Comparison of ENCODE assay signal across 50 mouse cellular contexts in the genomic region with DNA sequence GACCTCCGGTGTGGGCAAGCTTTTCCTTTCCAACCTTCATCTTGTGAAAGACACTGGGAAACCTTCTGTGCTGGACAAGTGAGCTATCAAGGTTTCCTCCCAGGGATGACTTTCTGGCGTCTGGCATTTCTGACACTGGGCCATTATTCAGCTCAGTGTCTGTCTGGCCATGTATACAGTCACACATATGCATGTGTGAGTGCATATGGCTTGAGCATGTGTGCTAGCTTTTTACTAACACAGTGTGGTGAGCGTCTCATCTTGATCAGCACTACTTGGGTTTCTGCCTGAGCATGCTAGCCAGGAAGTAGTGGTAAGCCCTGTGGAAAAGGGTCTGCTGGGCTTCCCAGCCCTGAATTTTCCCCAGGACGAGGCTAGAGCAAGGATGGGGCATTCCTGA. TPM values are rescaled to one million over a fixed set of nuclear protein-coding genes. Genes with fewer than 3 reads are reported as not detected.
"Had no signal": no experiment of that assay in that cellular context is flagged by ENCODE, and none has a peak within 500 bp of the region (broad histone marks: within the 10 kb centered on the region; RNA-seq: fewer than 3 reads in every experiment).

No protein-coding gene starts in this region.

- H3K4me3 ChIP-seq: heart, embryonic 15.5 days; hindbrain, embryonic 10.5 days; hindbrain, embryonic 12.5 days; hindbrain, embryonic 13.5 days; hindbrain, embryonic 15.5 days; intestine, embryonic 15.5 days; kidney, embryonic 15.5 days; layer of hippocampus, adult 2 months; left cerebral cortex, adult 2 months had no signal

- DNase-seq: heart, postnatal 10 days; heart, postnatal 14 days; heart, postnatal 36 days; heart, postnatal 4 days; kidney, adult 11 months; kidney, adult 18-20 months; kidney, adult 2 months; kidney, adult 8-10 months; kidney, adult 9 months; kidney, postnatal 10 days; kidney, postnatal 14 days; kidney, postnatal 25 days; kidney, postnatal 36 days; kidney, postnatal 4 days; layer of hippocampus, adult 9-11 months; layer of hippocampus, postnatal 36 days had no signal

- H3K36me3 ChIP-seq: heart, embryonic 15.5 days; hindbrain, embryonic 10.5 days; hindbrain, embryonic 12.5 days; hindbrain, embryonic 13.5 days; hindbrain, embryonic 15.5 days; intestine, embryonic 15.5 days; kidney, embryonic 15.5 days had no signal

- ATAC-seq: hindbrain, embryonic 16.5 days; hindbrain, postnatal 0 days; inflammation-experienced regulatory T-cells, adult 6 months; intestine, embryonic 15.5 days; intestine, embryonic 16.5 days; intestine, postnatal 0 days had no signal

- H3K4me1 ChIP-seq: heart, embryonic 15.5 days; hindbrain, embryonic 12.5 days; intestine, embryonic 15.5 days; kidney, embryonic 15.5 days had no signal

- H3K9ac ChIP-seq: heart, embryonic 15.5 days; hindbrain, embryonic 12.5 days; hindbrain, embryonic 13.5 days; hindbrain, embryonic 14.5 days; hindbrain, embryonic 15.5 days; intestine, embryonic 15.5 days; kidney, embryonic 15.5 days had no signal

- H3K27me3 ChIP-seq: hindbrain, embryonic 15.5 days; intestine, embryonic 15.5 days had no signal

- H3K27ac ChIP-seq: heart, embryonic 15.5 days; hindbrain, embryonic 10.5 days; hindbrain, embryonic 12.5 days; hindbrain, embryonic 13.5 days; hindbrain, embryonic 14.5 days; hindbrain, embryonic 15.5 days; hindbrain, postnatal 0 days; intestine, embryonic 15.5 days; kidney, embryonic 15.5 days; kidney, postnatal 0 days; layer of hippocampus, adult 2 months; left cerebral cortex, adult 2 months had no signal

- H3K4me2 ChIP-seq: heart, embryonic 15.5 days; hindbrain, embryonic 12.5 days; hindbrain, embryonic 13.5 days; hindbrain, embryonic 14.5 days; hindbrain, embryonic 15.5 days; intestine, embryonic 15.5 days; kidney, embryonic 15.5 days had no signal

- H3K9me3 ChIP-seq: heart, embryonic 15.5 days; hindbrain, embryonic 10.5 days; hindbrain, embryonic 12.5 days; hindbrain, embryonic 13.5 days; hindbrain, embryonic 15.5 days; intestine, embryonic 15.5 days; kidney, embryonic 15.5 days had no signal

RNA-seq across cellular contexts. Expression of gene Arhgap40, which starts 28.7 kb away (rescaled TPM):
- total RNA-seq: heart, postnatal 10 days; heart, postnatal 25 days; heart, postnatal 36 days; heart, postnatal 4 days; hematopoietic stem cell, adult 5-6 weeks; layer of hippocampus, adult 18-20 months; layer of hippocampus, adult 2 months; layer of hippocampus, postnatal 25 days; layer of hippocampus, postnatal 36 days; left cerebral cortex, adult 18-20 months; left cerebral cortex, postnatal 10 days had no signal
- polyA plus RNA-seq: heart, embryonic 15.5 days; heart, embryonic 16.5 days; heart, postnatal 0 days; inflammation-experienced regulatory T-cells, adult 6 months; intestine, postnatal 0 days; large intestine, adult 2 months had no signal

RNA-seq across cellular contexts. Expression of gene Adig, which starts 38.9 kb away (rescaled TPM):
- total RNA-seq: hematopoietic stem cell, adult 5-6 weeks; hindbrain, postnatal 0 days; layer of hippocampus, adult 18-20 months; layer of hippocampus, adult 2 months; layer of hippocampus, adult 8-10 months; layer of hippocampus, postnatal 10 days; layer of hippocampus, postnatal 14 days; layer of hippocampus, postnatal 25 days; layer of hippocampus, postnatal 36 days; left cerebral cortex, adult 18-20 months; left cerebral cortex, adult 2 months; left cerebral cortex, adult 8-10 months; left cerebral cortex, postnatal 10 days had no signal
- polyA plus RNA-seq: heart, embryonic 14.5 days; heart, embryonic 15.5 days; heart, embryonic 16.5 days; heart, postnatal 0 days; hindbrain, embryonic 10.5 days; hindbrain, embryonic 11.5 days; hindbrain, embryonic 12.5 days; hindbrain, embryonic 13.5 days; hindbrain, embryonic 14.5 days; hindbrain, embryonic 15.5 days; hindbrain, embryonic 16.5 days; hindbrain, postnatal 0 days; inflammation-experienced regulatory T-cells, adult 6 months; intestine, embryonic 14.5 days; intestine, embryonic 15.5 days; intestine, embryonic 16.5 days; intestine, postnatal 0 days; kidney, embryonic 14.5 days; kidney, embryonic 15.5 days; kidney, embryonic 16.5 days; kidney, postnatal 0 days had no signal
